Mouse (Mus musculus) kidney, embryonic 16.5 days (tissue): Measurements from ENCODE around the gene Esp18. TPM values are rescaled to one million over a fixed set of nuclear protein-coding genes. Genes with fewer than 3 reads are reported as not detected.

Source experiments
- ATAC-seq: fragments of 200-750 bp; cut with Nextera tagmentation; 2 replicates; pipeline ENCODE4 v1.8.0; 2017; ENCODE audit warnings: moderate TSS enrichment; ENCODE audit not compliant: low FRiP score, low TSS enrichment
- H3K27ac ChIP-seq: fragments of 300-500 bp; sonication (generic); 2 replicates; pipeline ENCODE4 v1.5.1; 2014; ENCODE audit warnings: low read length
- H3K27me3 ChIP-seq: fragments of 300-500 bp; sonication (generic); 2 replicates; pipeline ENCODE4 v1.6.1; 2014; ENCODE audit warnings: low read length, control low read depth, mixed read lengths; ENCODE audit not compliant: insufficient read depth
- H3K36me3 ChIP-seq: fragments of 300-500 bp; sonication (generic); 2 replicates; pipeline ENCODE4 v1.6.1; 2014; ENCODE audit warnings: low read length, control low read depth, mixed read lengths; ENCODE audit not compliant: insufficient read depth
- H3K4me1 ChIP-seq: fragments of 300-500 bp; sonication (generic); 2 replicates; pipeline ENCODE4 v1.6.1; 2014; ENCODE audit warnings: low read length, control low read depth, mixed read lengths; ENCODE audit not compliant: insufficient read depth
- H3K4me2 ChIP-seq: fragments of 300-500 bp; sonication (generic); replicated peaks from 2 replicates; pipeline ENCODE4 v1.6.1; 2014; ENCODE audit warnings: low read depth, low read length
- H3K4me3 ChIP-seq: fragments of 300-500 bp; sonication (generic); 2 replicates; pipeline ENCODE4 v1.5.1; 2014; ENCODE audit warnings: mild to moderate bottlenecking, low read length
- H3K9ac ChIP-seq: fragments of 300-500 bp; sonication (generic); replicated peaks from 2 replicates; pipeline ENCODE4 v1.6.1; 2014; ENCODE audit warnings: low read length
- H3K9me3 ChIP-seq: fragments of 300-500 bp; sonication (generic); 2 replicates; pipeline ENCODE4 v1.6.1; 2016; ENCODE audit warnings: low read length, control low read depth
- WGBS: fragments of 180-500 bp; shearing (Covaris S2); extraction: QIAGEN DNeasy Blood & Tissue Kit; methylation state at CpG from one replicate; pipeline ENCODE4 v1.1.7; 2014; 5-methylcytosine and 5-hydroxymethylcytosine counted together
- microRNA-seq: library from miRNA; unstranded; fragments of <30 nt; microRNA quantifications from one replicate; pipeline ENCODE4, GENCODE M21; 2016
- polyA plus RNA-seq: library from polyadenylated mRNA; unstranded; fragments of >200 nt; fragmentation: Nextera tagmentation; extraction: Ambion mirVana; gene quantifications from 2 replicates; pipeline ENCODE4 v1.2.1, GENCODE M21; 2015

Gene Esp18
- polyA plus RNA-seq: not detected in 2 replicates

GRCm38 (mm10) chr17:39406059-39406458 lies at the start of gene Esp18:
Esp18 (plus strand) TSS chr17:39406359.
- no peak for ATAC-seq
- no peaks in the 10 kb centered on the region for H3K9me3 ChIP-seq
- H3K4me3 ChIP-seq: no peak within 1 kb of the TSS
- no peak within 1 kb of the TSS for H3K27ac ChIP-seq
- H3K27me3 ChIP-seq: no peaks in the 10 kb centered on the region
- H3K4me2 ChIP-seq: no peak within 1 kb of the TSS
- H3K4me1 ChIP-seq: no peaks in the 10 kb centered on the region
- H3K36me3 ChIP-seq: no peaks in the 10 kb centered on the region
- WGBS: 66% methylated on average over 2 of the region's 2 CpGs
- H3K9ac ChIP-seq: no peak within 1 kb of the TSS

GRCm38 (mm10) chr17:39363316-39363715 lies 42.8 kb upstream of the Esp18 start:
- H3K9me3 ChIP-seq: peaks cover 2% of the 10 kb centered on the region; the same call in 1 of the 2 replicates
- no peak for ATAC-seq

More at GRCm38 (mm10) chr17:39363316-39363715, 42.8 kb upstream of the Esp18 start:
- H3K4me3 ChIP-seq: no peak overlapping the region
- H3K4me1 ChIP-seq: no peaks in the 10 kb centered on the region
- 69% methylated on average over 3 of the region's 3 CpGs for WGBS
- H3K27me3 ChIP-seq: no peaks in the 10 kb centered on the region
- no peak overlapping the region for H3K9ac ChIP-seq
- H3K27ac ChIP-seq: no peak overlapping the region
- H3K36me3 ChIP-seq: no peaks in the 10 kb centered on the region
- no peak overlapping the region for H3K4me2 ChIP-seq

Small RNAs within 50 kb of the gene (microRNA-seq; reads per million reads assigned to microRNA genes)
- gene Gm26429: not detected

Other genes starting within 250 kb of the Esp18 start
- not detected in 2 replicates for gene Esp16, start 129.8 kb downstream of the Esp18 start, polyA plus RNA-seq
- gene Esp15, start 234.6 kb downstream of the Esp18 start, polyA plus RNA-seq: not detected in 2 replicates